Mouse (Mus musculus) ES-E14 (cell line): ENCODE measurements around the gene Gm4869.

ENCODE experiments used
- CHD2 ChIP-seq: IDR thresholded peaks from 2 replicates; pipeline ENCODE4 v1.6.1; 2014; ENCODE audit warnings: mild to moderate bottlenecking, low read depth, low read length, inconsistent platforms
- HCFC1 ChIP-seq: IDR thresholded peaks from 2 replicates; pipeline ENCODE4 v1.6.1; 2012; ENCODE audit warnings: low read length, inconsistent platforms, borderline replicate concordance; ENCODE audit not compliant: insufficient read depth
- MAFK ChIP-seq: IDR thresholded peaks from 2 replicates; pipeline ENCODE4 v1.6.1; 2014; ENCODE audit warnings: mild to moderate bottlenecking, low read depth, low read length, inconsistent platforms; ENCODE audit not compliant: insufficient read depth
- ZC3H11A ChIP-seq: IDR thresholded peaks from 2 replicates; pipeline ENCODE4 v1.6.1; 2012; ENCODE audit warnings: low read depth, mild to moderate bottlenecking, inconsistent platforms, low read length, borderline replicate concordance
- ZNF384 ChIP-seq: IDR thresholded peaks from 2 replicates; pipeline ENCODE4 v1.6.1; 2012; ENCODE audit warnings: low read depth, low read length, inconsistent platforms

DNA sequence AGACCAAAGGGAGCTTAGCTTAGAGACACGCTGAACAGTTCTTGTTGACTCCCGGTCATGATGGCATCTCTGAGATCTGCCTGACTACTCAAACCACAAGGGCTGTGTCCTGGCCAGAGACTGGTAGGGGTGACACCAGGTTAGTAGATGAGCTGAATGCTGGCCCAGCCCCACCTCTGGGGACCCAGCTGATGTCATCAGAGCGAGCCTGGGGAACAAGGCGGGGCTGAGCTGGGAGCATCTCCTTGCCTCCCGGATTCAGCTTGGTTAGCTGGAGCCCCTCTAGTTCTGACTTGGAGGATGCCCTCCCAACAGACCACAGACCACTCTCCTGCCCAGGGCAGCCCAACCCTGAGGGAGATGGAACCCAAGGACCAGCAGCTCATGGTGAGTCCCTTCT is at the start of gene Gm4869:
- TF ChIP-seq ZC3H11A, result no peak
- no peak for TF ChIP-seq CHD2
- no peak for TF ChIP-seq HCFC1
- TF ChIP-seq ZNF384, result no peak
- no peak for TF ChIP-seq MAFK
